Mouse (Mus musculus) NIH3T3 (cell line): ENCODE measurements around the gene Lgals8.
"Not testable (repeated sequence)": the region's sequence is repeated elsewhere in the genome, so short reads cannot be mapped to it uniquely, and the experiment has no call there.

ENCODE experiments used
- DNase-seq: peaks from one replicate; pipeline ENCODE4 v3.0.0-alpha.2; 2012; ENCODE audit warnings: low read depth

Lgals8 gene

GRCm38 (mm10) chr13:12464844-12465243 lies at the start of gene Lgals8:
TSS of gene Lgals8 (minus strand) at chr13:12464944.
- DNase-seq: no peak

- DNase-seq: no peak
Measured at GRCm38 (mm10) chr13:12511189-12511965, 46.6 kb upstream of the Lgals8 start.

- DNase-seq: no peak
Measured at GRCm38 (mm10) chr13:12510032-12510431, 45.3 kb upstream of the Lgals8 start.

- no peak for DNase-seq
Measured at GRCm38 (mm10) chr13:12507426-12507825, 42.7 kb upstream of the Lgals8 start.

- no peak for DNase-seq
Measured at GRCm38 (mm10) chr13:12505359-12505758, 40.6 kb upstream of the Lgals8 start.

GRCm38 (mm10) chr13:12503238-12503751 lies 38.6 kb upstream of the Lgals8 start:
- peak; percentile 2 for DNase-seq

- DNase-seq: no peak
Measured at GRCm38 (mm10) chr13:12502665-12503237, 38.0 kb upstream of the Lgals8 start.

GRCm38 (mm10) chr13:12499107-12499506 lies 34.4 kb upstream of the Lgals8 start:
- DNase-seq: no peak

- no peak for DNase-seq
Measured at GRCm38 (mm10) chr13:12497809-12498208, 33.1 kb upstream of the Lgals8 start.

GRCm38 (mm10) chr13:12494750-12495149 lies 30.0 kb upstream of the Lgals8 start:
- no peak for DNase-seq

- no peak for DNase-seq
Measured at GRCm38 (mm10) chr13:12492515-12492914, 27.8 kb upstream of the Lgals8 start.

GRCm38 (mm10) chr13:12485640-12486039 lies 20.9 kb upstream of the Lgals8 start:
- DNase-seq: no peak

GRCm38 (mm10) chr13:12485197-12485596 lies 20.5 kb upstream of the Lgals8 start:
- peak; percentile 43 for DNase-seq

- no peak for DNase-seq
Measured at GRCm38 (mm10) chr13:12479802-12480201, 15.1 kb upstream of the Lgals8 start.

- no peak for DNase-seq
Measured at GRCm38 (mm10) chr13:12478301-12478700, 13.6 kb upstream of the Lgals8 start.

GRCm38 (mm10) chr13:12476886-12477285 lies 12.1 kb upstream of the Lgals8 start:
- DNase-seq: no peak

GRCm38 (mm10) chr13:12475239-12475638 lies 10.5 kb upstream of the Lgals8 start:
- no peak for DNase-seq

GRCm38 (mm10) chr13:12473724-12474378 lies 9.1 kb upstream of the Lgals8 start:
- peak; percentile 89 for DNase-seq

GRCm38 (mm10) chr13:12468488-12468887 lies 3.7 kb upstream of the Lgals8 start:
- DNase-seq: peak; percentile 27

- not testable (repeated sequence) for DNase-seq
Measured at GRCm38 (mm10) chr13:12464159-12464558, 585 bp downstream of the Lgals8 start.

- no peak for DNase-seq
Measured at GRCm38 (mm10) chr13:12462623-12463022, 2.1 kb downstream of the Lgals8 start.

GRCm38 (mm10) chr13:12461730-12462119 lies 3.0 kb downstream of the Lgals8 start:
- DNase-seq: peak; percentile 46
